Mouse (Mus musculus) thymus, adult 2 months (tissue): ENCODE results near the gene Uba3. TPM values are rescaled to one million over a fixed set of nuclear protein-coding genes. Genes with fewer than 3 reads are reported as not detected.
A peak's percentile ranks its signal among the peaks of the same experiment; 100 is the strongest.

ENCODE experiments used
- DNase-seq: peaks from one replicate; pipeline ENCODE4 v3.0.0; 2021
- H3K27ac ChIP-seq: fragments of 200-500 bp; 2 replicates; pipeline ENCODE4 v1.5.1; 2012; ENCODE audit warnings: low read length, control low read depth; ENCODE audit not compliant: control insufficient read depth, insufficient read depth
- H3K27me3 ChIP-seq: fragments of 200-500 bp; 2 replicates; pipeline ENCODE4 v1.6.1; 2012; ENCODE audit warnings: mild to moderate bottlenecking, low read length, moderate library complexity, mixed read lengths; ENCODE audit not compliant: control insufficient read depth, insufficient read depth
- H3K36me3 ChIP-seq: fragments of 200-500 bp; 2 replicates; pipeline ENCODE4 v1.6.1; 2012; ENCODE audit warnings: mild to moderate bottlenecking, low read length, moderate library complexity; ENCODE audit not compliant: control insufficient read depth, insufficient read depth
- H3K4me1 ChIP-seq: fragments of 200-500 bp; replicated peaks from 2 replicates; pipeline ENCODE4 v1.6.1; 2012; ENCODE audit warnings: low read length; ENCODE audit not compliant: control insufficient read depth, insufficient read depth
- H3K4me3 ChIP-seq: fragments of 200-500 bp; 2 replicates; pipeline ENCODE4 v1.5.1; 2012; ENCODE audit warnings: mild to moderate bottlenecking, low read length, control low read depth, moderate library complexity; ENCODE audit not compliant: control insufficient read depth, insufficient read depth
- CTCF ChIP-seq: fragments of 200-500 bp; IDR thresholded peaks from 2 replicates; pipeline ENCODE4 v1.5.1; 2012; ENCODE audit warnings: mild to moderate bottlenecking, control low read depth, low read length, moderate library complexity, borderline replicate concordance; ENCODE audit not compliant: control insufficient read depth, poor library complexity, insufficient read depth; ENCODE audit errors: extremely low read depth
- POLR2A ChIP-seq: fragments of 200-500 bp; IDR thresholded peaks from 2 replicates; pipeline ENCODE4 v1.6.1; 2012; ENCODE audit warnings: mild to moderate bottlenecking, low read length, control low read depth, moderate library complexity; ENCODE audit not compliant: control insufficient read depth, poor library complexity, insufficient read depth; ENCODE audit errors: extremely low read depth
- WGBS: fragments of 180-500 bp; shearing (Covaris S2); methylation state at CpG from one replicate; pipeline ENCODE4 v1.1.7; 2018; 5-methylcytosine and 5-hydroxymethylcytosine counted together
- polyA plus RNA-seq: library from polyadenylated mRNA; depleted of rRNA; stranded (reverse); fragments of >200 nt; gene quantifications from 2 replicates; pipeline ENCODE4 v1.2.3, GENCODE M21; 2012

The Uba3 gene
- polyA plus RNA-seq, 1 experiment: 18.3 TPM

GRCm38 (mm10) chr6:97208406-97208805, 3.0 kb upstream of the Uba3 start:
- H3K4me3 ChIP-seq: no peak overlapping the region
- no peaks in the 10 kb centered on the region for H3K27me3 ChIP-seq
- no peak overlapping the region for H3K27ac ChIP-seq
- peaks cover 13% of the 10 kb centered on the region for H3K4me1 ChIP-seq
- DNase-seq: no peak
- WGBS: 38% methylated on average over 3 of the region's 3 CpGs
- H3K36me3 ChIP-seq: no peaks in the 10 kb centered on the region
- TF ChIP-seq CTCF (no peak), POLR2A (no peak)

- Histone ChIP-seq H3K36me3 (no peaks in the 10 kb centered on the region), H3K4me1 (peaks cover 8% of the 10 kb centered on the region), H3K27me3 (no peaks in the 10 kb centered on the region), H3K27ac (no peak overlapping the region), H3K4me3 (no peak overlapping the region)
- TF ChIP-seq POLR2A: no peak
- no peak for TF ChIP-seq CTCF
- 61% methylated on average over 4 of the region's 4 CpGs for WGBS
- DNase-seq: no peak
Observed at GRCm38 (mm10) chr6:97207085-97207484, 1.6 kb upstream of the Uba3 start.

- H3K27me3 ChIP-seq: no peaks in the 10 kb centered on the region
- H3K4me3 ChIP-seq: peak overlapping the region; percentile 92
- TF ChIP-seq POLR2A (no peak), CTCF (no peak)
- WGBS: 2% methylated on average over 16 of the region's 16 CpGs
- H3K4me1 ChIP-seq: peaks cover 5% of the 10 kb centered on the region
- peak; percentile 49 for DNase-seq
- H3K36me3 ChIP-seq: no peaks in the 10 kb centered on the region; the same call in none of the 2 replicates
- peak overlapping the region; percentile 8; the same call in 1 of the 2 replicates for H3K27ac ChIP-seq
Observed at GRCm38 (mm10) chr6:97204952-97205351, 495 bp downstream of the Uba3 start.

- 31% methylated on average over 9 of the region's 9 CpGs for WGBS
- H3K27ac ChIP-seq: no peak overlapping the region
Observed at GRCm38 (mm10) chr6:97204252-97204869, 1.1 kb downstream of the Uba3 start.

GRCm38 (mm10) chr6:97202477-97202876, 3.0 kb downstream of the Uba3 start:
- H3K27me3 ChIP-seq: no peaks in the 10 kb centered on the region
- H3K4me3 ChIP-seq: no peak overlapping the region
- no peak for TF ChIP-seq POLR2A
- TF ChIP-seq CTCF: no peak
- H3K36me3 ChIP-seq: peaks cover 7% of the 10 kb centered on the region
- 95% methylated on average over 3 of the region's 3 CpGs for WGBS
- no peak overlapping the region for H3K27ac ChIP-seq
- no peak for DNase-seq
- peaks cover 3% of the 10 kb centered on the region for H3K4me1 ChIP-seq

More at GRCm38 (mm10) chr6:97204252-97204869, 1.1 kb downstream of the Uba3 start:
- TF ChIP-seq POLR2A (no peak), CTCF (no peak)
- Histone ChIP-seq H3K4me3 (no peak overlapping the region), H3K27me3 (no peaks in the 10 kb centered on the region), H3K4me1 (peaks cover 3% of the 10 kb centered on the region), H3K36me3 (no peaks in the 10 kb centered on the region; the same call in none of the 2 replicates)
- no peak for DNase-seq

GRCm38 (mm10) chr6:97200437-97200836, 5.0 kb downstream of the Uba3 start:
- no peak overlapping the region for H3K27ac ChIP-seq
- peaks cover 3% of the 10 kb centered on the region for H3K4me1 ChIP-seq
- no peak for TF ChIP-seq CTCF
- TF ChIP-seq POLR2A: no peak
- H3K36me3 ChIP-seq: peaks cover 27% of the 10 kb centered on the region
- H3K4me3 ChIP-seq: no peak overlapping the region
- no peaks in the 10 kb centered on the region for H3K27me3 ChIP-seq
- DNase-seq: no peak
- WGBS: 92% methylated on average over 3 of the region's 3 CpGs
